Mouse (Mus musculus): ENCODE results near the gene Bola1. TPM values are rescaled to one million over a fixed set of nuclear protein-coding genes. Genes with fewer than 3 reads are reported as not detected.

The Bola1 gene
- total and polyA plus RNA-seq, 3 experiments, result 47.6 to 57.0 (median 56.5) TPM

GRCm38 (mm10) chr3:96207819-96208218, 11.7 kb downstream of the Bola1 start:
- no peaks in the 10 kb centered on the region for H3K4me1 ChIP-seq (ENCODE audit: control insufficient read depth in 1 of 2, insufficient read depth in 2 of 2)
- H3K27me3 ChIP-seq (replicated peaks), result peaks cover 2% of the 10 kb centered on the region
- H3K9ac ChIP-seq (ENCODE audit: insufficient read depth, low read depth), result no peak overlapping the region
- DNase-seq (ENCODE audit: extremely low read depth), result no peak
- TF ChIP-seq CTCF (conservative IDR thresholded peaks at IDR 0.05 in 1 of 2, IDR thresholded peaks at IDR 0.05 in 1 of 2; ENCODE audit: low read depth in 2 of 2, low read length in 2 of 2), result peak in 1 of 2 experiments; percentile 52; a peak in 2 of 4 replicates
- peak; percentile 52 for TF ChIP-seq RAD21 (IDR thresholded peaks at IDR 0.05; ENCODE audit: low read depth, low read length)
- no peak for TF ChIP-seq RCOR1 (conservative IDR thresholded peaks at IDR 0.05; ENCODE audit: low read depth, low read length)
- TF ChIP-seq CHD1 (IDR thresholded peaks at IDR 0.05; ENCODE audit: low read depth, low read length), result no peak
- TF ChIP-seq ZNF384 (IDR thresholded peaks at IDR 0.05; ENCODE audit: low read depth, low read length), result no peak
- TF ChIP-seq ZKSCAN1 (IDR thresholded peaks at IDR 0.05; ENCODE audit: borderline replicate concordance, low read depth, low read length), result no peak
- no peak for TF ChIP-seq TBP (conservative IDR thresholded peaks at IDR 0.05; ENCODE audit: low read depth, low read length)
- TF ChIP-seq ETS1 (conservative IDR thresholded peaks at IDR 0.05; ENCODE audit: low read depth, low read length), result no peak
- no peak for TF ChIP-seq NELFE (IDR thresholded peaks at IDR 0.05; ENCODE audit: low read depth, low read length)
- no peak for TF ChIP-seq JUN (IDR thresholded peaks at IDR 0.05; ENCODE audit: insufficient read depth, low read depth, low read length)
- TF ChIP-seq SMC3 (IDR thresholded peaks at IDR 0.05; ENCODE audit: low read depth, low read length), result no peak; the same call in 1 of the 2 replicates
- no peak for TF ChIP-seq MXI1 (IDR thresholded peaks at IDR 0.05; ENCODE audit: low read depth, low read length)
- no peak for TF ChIP-seq TCF12 (IDR thresholded peaks at IDR 0.05; ENCODE audit: low read depth, low read length)
- H3K4me2 ChIP-seq (ENCODE audit: insufficient read depth, low read depth, poor library complexity, severe bottlenecking), result no peak overlapping the region
- no peaks in the 10 kb centered on the region for H3K79me2 ChIP-seq (replicated peaks; ENCODE audit: control insufficient read depth, extremely low read depth, insufficient read depth, poor library complexity, severe bottlenecking)
- H3K27ac ChIP-seq (ENCODE audit: insufficient read depth, low read depth), result no peak overlapping the region
- dilution Hi-C loops (cut with MboI; ENCODE audit: extremely low pct_ligation_motif_present, extremely low pct_unique_long_range_greater_than_20kb, low sequenced_read_pairs), result no loop called here
- H3K4me3 ChIP-seq (replicated peaks in 1 of 3; ENCODE audit: low read depth in 2 of 3, low read length in 2 of 3, poor library complexity in 1 of 3), result no peak overlapping the region
- in situ Hi-C loops (cut with MboI; ENCODE audit: low pct_ligation_motif_present, low pct_unique_long_range_greater_than_20kb, low sequenced_read_pairs), result no loop called here
- no peaks in the 10 kb centered on the region for H3K36me3 ChIP-seq (replicated peaks in 1 of 2; ENCODE audit: control insufficient read depth in 1 of 2, insufficient read depth in 1 of 2, low read length in 1 of 2)
- peaks cover 3% of the 10 kb centered on the region for H3K9me3 ChIP-seq (replicated peaks; ENCODE audit: low read length)

- Histone ChIP-seq H3K4me3 (replicated peaks in 1 of 3; ENCODE audit: low read depth in 2 of 3, low read length in 2 of 3, poor library complexity in 1 of 3) (no peak overlapping the region), H3K27ac (ENCODE audit: insufficient read depth, low read depth) (no peak overlapping the region), H3K9me3 (replicated peaks; ENCODE audit: low read length) (peaks cover 8% of the 10 kb centered on the region), H3K79me2 (replicated peaks; ENCODE audit: control insufficient read depth, extremely low read depth, insufficient read depth, poor library complexity, severe bottlenecking) (no peaks in the 10 kb centered on the region), H3K9ac (ENCODE audit: insufficient read depth, low read depth) (0 out of 2 replicates have a peak overlapping the region, but pooled peaks have one; percentile 23), H3K4me1 (ENCODE audit: control insufficient read depth in 1 of 2, insufficient read depth in 2 of 2) (peaks cover 7 to 21% of the 10 kb centered on the region in 2 experiments), H3K36me3 (replicated peaks in 1 of 2; ENCODE audit: control insufficient read depth in 1 of 2, insufficient read depth in 1 of 2, low read length in 1 of 2) (peaks cover 0 to 15% of the 10 kb centered on the region in 2 experiments), H3K4me2 (ENCODE audit: insufficient read depth, low read depth, poor library complexity, severe bottlenecking) (peak overlapping the region; percentile 39), H3K27me3 (replicated peaks) (no peaks in the 10 kb centered on the region)
- dilution Hi-C loops (cut with MboI; ENCODE audit: extremely low pct_ligation_motif_present, extremely low pct_unique_long_range_greater_than_20kb, low sequenced_read_pairs), result no loop called here
- DNase-seq (ENCODE audit: extremely low read depth), result peak; percentile 59
- in situ Hi-C loops (cut with MboI; ENCODE audit: low pct_ligation_motif_present, low pct_unique_long_range_greater_than_20kb, low sequenced_read_pairs), result no loop called here
- no peak for TF ChIP-seq RCOR1 (conservative IDR thresholded peaks at IDR 0.05; ENCODE audit: low read depth, low read length)
- TF ChIP-seq TCF12 (IDR thresholded peaks at IDR 0.05; ENCODE audit: low read depth, low read length), result peak; percentile 46
- no peak for TF ChIP-seq ZNF384 (IDR thresholded peaks at IDR 0.05; ENCODE audit: low read depth, low read length)
- TF ChIP-seq GABPA (IDR thresholded peaks at IDR 0.05; ENCODE audit: insufficient replicate concordance, low read depth, low read length), result no peak
- no peak for TF ChIP-seq NRF1 (IDR thresholded peaks at IDR 0.05; ENCODE audit: low read depth, low read length)
- 0 out of 2 replicates have a peak, but pooled peaks have one; percentile 13 for TF ChIP-seq MYC (IDR thresholded peaks at IDR 0.05; ENCODE audit: low read depth, low read length)
- no peak for TF ChIP-seq MEF2A (IDR thresholded peaks at IDR 0.05; ENCODE audit: borderline replicate concordance, low read depth, low read length)
- no peak for TF ChIP-seq USF2 (conservative IDR thresholded peaks at IDR 0.05; ENCODE audit: low read depth, low read length)
- 0 out of 2 replicates have a peak, but pooled peaks have one; percentile 43 for TF ChIP-seq MAZ (IDR thresholded peaks at IDR 0.05; ENCODE audit: low read depth, low read length)
- TF ChIP-seq IRF4 (IDR thresholded peaks at IDR 0.05; ENCODE audit: low read depth, low read length), result peak; percentile 80
- TF ChIP-seq UBTF (IDR thresholded peaks at IDR 0.05; ENCODE audit: low read depth, low read length), result no peak
- no peak for TF ChIP-seq ETS1 (conservative IDR thresholded peaks at IDR 0.05; ENCODE audit: low read depth, low read length)
- peak; percentile 74 for TF ChIP-seq CHD2 (IDR thresholded peaks at IDR 0.05; ENCODE audit: low read length)
- TF ChIP-seq EP300 (IDR thresholded peaks at IDR 0.05; ENCODE audit: low read length), result peak; percentile 60; the same call in 1 of the 2 replicates
Observed at GRCm38 (mm10) chr3:96199731-96200130, 19.8 kb downstream of the Bola1 start.

Data from CH12.LX (cell line).